Mouse (Mus musculus) intestine, embryonic 16.5 days (tissue): ENCODE measurements around the gene Abat. TPM values are rescaled to one million over a fixed set of nuclear protein-coding genes. Genes with fewer than 3 reads are reported as not detected.

ENCODE experiments used
- ATAC-seq: fragments of 200-750 bp; cut with Nextera tagmentation; 2 replicates; pipeline ENCODE4 v1.8.0; 2017; ENCODE audit warnings: moderate TSS enrichment, moderate library complexity
- H3K27ac ChIP-seq: fragments of 300-500 bp; sonication (generic); 2 replicates; pipeline ENCODE4 v1.5.1; 2014; ENCODE audit warnings: mild to moderate bottlenecking, low read length
- H3K27me3 ChIP-seq: fragments of 300-500 bp; sonication (generic); replicated peaks from 2 replicates; pipeline ENCODE4 v1.6.1; 2014; ENCODE audit warnings: low read length, control low read depth, mixed read lengths; ENCODE audit not compliant: control insufficient read depth, insufficient read depth
- H3K36me3 ChIP-seq: fragments of 300-500 bp; sonication (generic); 2 replicates; pipeline ENCODE4 v1.6.1; 2014; ENCODE audit warnings: low read length, control low read depth; ENCODE audit not compliant: control insufficient read depth, insufficient read depth
- H3K4me1 ChIP-seq: fragments of 300-500 bp; sonication (generic); 2 replicates; pipeline ENCODE4 v1.6.1; 2014; ENCODE audit warnings: low read length, control low read depth, mixed read lengths; ENCODE audit not compliant: control insufficient read depth, insufficient read depth
- H3K4me2 ChIP-seq: fragments of 300-500 bp; sonication (generic); 2 replicates; pipeline ENCODE4 v1.6.1; 2014; ENCODE audit warnings: low read depth, low read length, control low read depth
- H3K4me3 ChIP-seq: fragments of 300-500 bp; sonication (generic); 2 replicates; pipeline ENCODE4 v1.5.1; 2014; ENCODE audit warnings: mild to moderate bottlenecking, low read length
- H3K9ac ChIP-seq: fragments of 300-500 bp; sonication (generic); 2 replicates; pipeline ENCODE4 v1.6.1; 2014; ENCODE audit warnings: low read depth, low read length
- H3K9me3 ChIP-seq: fragments of 300-500 bp; sonication (generic); 2 replicates; pipeline ENCODE4 v1.6.1; 2016; ENCODE audit warnings: low read length, control low read depth; ENCODE audit not compliant: control insufficient read depth
- WGBS: fragments of 180-500 bp; shearing (Covaris S2); extraction: QIAGEN DNeasy Blood & Tissue Kit; methylation state at CpG from one replicate; pipeline ENCODE4 v1.1.7; 2014; 5-methylcytosine and 5-hydroxymethylcytosine counted together
- polyA plus RNA-seq: library from polyadenylated mRNA; unstranded; fragments of >200 nt; fragmentation: Nextera tagmentation; extraction: Ambion mirVana; gene quantifications from 2 replicates; pipeline ENCODE4 v1.2.1, GENCODE M21; 2015

Gene Abat
- polyA plus RNA-seq, 1 experiment from 2014 or later, result 80.0 TPM

GRCm38 (mm10) chr16:8576111-8576510 lies 62.9 kb downstream of the Abat start:
- no peak overlapping the region for H3K4me3 ChIP-seq
- 78% methylated on average over 3 of the region's 3 CpGs for WGBS
- no peak for ATAC-seq
- peaks cover 8% of the 10 kb centered on the region; the same call in 1 of the 2 replicates for H3K4me1 ChIP-seq
- no peak overlapping the region for H3K9ac ChIP-seq
- peaks cover 4% of the 10 kb centered on the region; the same call in 1 of the 2 replicates for H3K36me3 ChIP-seq
- no peak overlapping the region for H3K27ac ChIP-seq
- no peak overlapping the region for H3K4me2 ChIP-seq
- H3K27me3 ChIP-seq, result no peaks in the 10 kb centered on the region
- H3K9me3 ChIP-seq, result no peaks in the 10 kb centered on the region

GRCm38 (mm10) chr16:8576901-8577300 lies 63.7 kb downstream of the Abat start:
- Histone ChIP-seq H3K9me3 (no peaks in the 10 kb centered on the region), H3K9ac (no peak overlapping the region), H3K4me3 (no peak overlapping the region), H3K27ac (no peak overlapping the region), H3K36me3 (peaks cover 8% of the 10 kb centered on the region), H3K4me2 (no peak overlapping the region), H3K27me3 (no peaks in the 10 kb centered on the region), H3K4me1 (peaks cover 8% of the 10 kb centered on the region; the same call in 1 of the 2 replicates)
- 71% methylated on average over 3 of the region's 3 CpGs for WGBS
- no peak for ATAC-seq

GRCm38 (mm10) chr16:8578326-8578725 lies 65.1 kb downstream of the Abat start:
- Histone ChIP-seq H3K27me3 (no peaks in the 10 kb centered on the region), H3K4me2 (no peak overlapping the region), H3K9ac (no peak overlapping the region), H3K27ac (no peak overlapping the region), H3K36me3 (peaks cover 15% of the 10 kb centered on the region), H3K9me3 (no peaks in the 10 kb centered on the region), H3K4me3 (no peak overlapping the region), H3K4me1 (0 out of 2 replicates have a peak, but pooled peaks cover 3% of the 10 kb centered on the region)
- WGBS, result 81% methylated on average over 4 of the region's 4 CpGs
- no peak for ATAC-seq

DNA sequence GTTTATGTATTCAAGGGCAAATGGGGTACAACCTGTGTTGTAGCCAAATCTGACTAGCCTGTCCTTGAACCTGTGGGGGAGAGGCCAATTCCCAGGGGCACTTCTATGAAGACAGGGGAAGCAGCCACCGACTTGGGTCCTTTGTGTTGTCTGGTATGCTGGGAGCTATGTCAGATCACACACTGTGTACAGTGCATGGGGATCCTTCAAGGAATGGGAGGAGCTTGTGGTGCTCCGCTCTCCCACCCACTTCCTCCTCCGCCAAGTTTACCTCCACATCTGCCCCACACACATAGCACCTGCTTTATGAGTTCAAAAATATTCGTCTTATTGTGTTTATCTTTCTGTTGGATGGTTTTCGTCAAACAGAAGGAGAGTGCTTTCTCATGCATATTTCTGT lies 66.3 kb downstream of the Abat start:
- Histone ChIP-seq H3K9me3 (no peaks in the 10 kb centered on the region), H3K4me2 (no peak overlapping the region), H3K9ac (no peak overlapping the region), H3K27me3 (no peaks in the 10 kb centered on the region), H3K36me3 (peaks cover 15% of the 10 kb centered on the region), H3K27ac (no peak overlapping the region), H3K4me1 (0 out of 2 replicates have a peak, but pooled peaks cover 3% of the 10 kb centered on the region), H3K4me3 (no peak overlapping the region)
- ATAC-seq, result 0 out of 2 replicates have a peak, but pooled peaks have one; percentile 61
- 52% methylated on average over 5 of the region's 5 CpGs for WGBS

GRCm38 (mm10) chr16:8581661-8582239 lies 68.5 kb downstream of the Abat start:
- 0 out of 2 replicates have a peak, but pooled peaks cover 3% of the 10 kb centered on the region for H3K4me1 ChIP-seq
- H3K9ac ChIP-seq, result no peak overlapping the region
- H3K27me3 ChIP-seq, result no peaks in the 10 kb centered on the region
- H3K36me3 ChIP-seq, result peaks cover 19% of the 10 kb centered on the region
- H3K4me3 ChIP-seq, result no peak overlapping the region
- ATAC-seq, result no peak
- no peak overlapping the region for H3K27ac ChIP-seq
- H3K4me2 ChIP-seq, result no peak overlapping the region
- WGBS, result 88% methylated on average over 6 of the region's 6 CpGs
- H3K9me3 ChIP-seq, result no peaks in the 10 kb centered on the region

DNA sequence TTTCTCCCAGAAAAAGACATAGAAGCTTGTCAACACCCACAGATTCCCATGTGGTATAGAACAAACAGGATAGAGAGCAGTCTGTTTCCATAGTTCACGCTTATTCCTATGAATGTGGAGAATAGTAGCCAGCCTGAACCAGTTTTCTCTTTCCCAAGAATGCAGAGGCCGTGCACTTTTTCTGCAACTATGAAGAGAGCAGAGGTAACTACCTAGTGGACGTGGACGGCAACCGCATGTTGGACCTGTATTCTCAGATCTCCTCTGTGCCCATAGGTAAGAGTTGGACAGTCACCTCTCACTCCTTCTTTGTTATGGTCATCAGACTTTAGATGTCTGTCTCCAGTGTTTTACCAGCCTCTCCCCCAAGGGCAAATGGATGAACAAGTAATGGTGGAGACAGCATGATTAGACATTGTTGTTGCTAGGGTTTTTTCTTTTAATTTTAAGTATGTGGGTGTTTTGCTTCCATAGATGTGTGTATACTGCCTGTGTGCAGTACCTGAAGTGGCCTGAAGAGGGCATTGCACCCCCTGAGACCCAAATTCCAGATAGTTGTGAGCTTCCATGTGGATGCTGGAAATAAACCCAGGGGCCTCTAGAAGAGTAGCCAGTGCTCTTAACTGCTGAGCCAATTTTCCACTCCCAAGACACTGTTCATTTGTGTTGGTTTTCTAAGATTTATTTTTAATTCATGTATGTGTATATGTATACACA lies 69.5 kb downstream of the Abat start:
- H3K9me3 ChIP-seq, result no peaks in the 10 kb centered on the region
- no peak overlapping the region for H3K4me3 ChIP-seq
- H3K9ac ChIP-seq, result no peak overlapping the region
- no peak for ATAC-seq
- H3K4me1 ChIP-seq, result 0 out of 2 replicates have a peak, but pooled peaks cover 3% of the 10 kb centered on the region
- no peak overlapping the region for H3K4me2 ChIP-seq
- H3K27ac ChIP-seq, result no peak overlapping the region
- H3K27me3 ChIP-seq, result no peaks in the 10 kb centered on the region
- H3K36me3 ChIP-seq, result peaks cover 19% of the 10 kb centered on the region
- 99% methylated on average over 5 of the region's 5 CpGs for WGBS

DNA sequence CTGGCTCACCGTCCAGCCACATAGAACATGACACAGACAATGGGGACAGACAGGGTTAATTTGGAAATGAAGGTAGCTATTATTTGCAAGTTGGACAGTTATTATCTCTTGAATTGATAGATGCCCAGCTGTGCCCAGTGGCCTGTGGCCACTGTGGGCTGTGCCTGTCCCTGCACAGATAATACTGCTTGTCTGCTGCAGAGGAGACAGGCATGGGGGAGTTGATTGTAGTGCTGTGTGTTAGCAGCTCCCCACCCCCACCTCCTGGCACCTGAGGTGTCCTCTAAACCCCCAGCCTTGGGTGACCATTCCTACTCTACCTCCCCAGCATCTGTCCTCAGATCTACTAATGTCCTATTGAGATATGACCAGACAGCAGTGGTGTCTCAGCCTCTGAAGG lies 71.0 kb downstream of the Abat start:
- no peak overlapping the region for H3K4me2 ChIP-seq
- peaks cover 25% of the 10 kb centered on the region for H3K36me3 ChIP-seq
- H3K27ac ChIP-seq, result no peak overlapping the region
- H3K9ac ChIP-seq, result no peak overlapping the region
- no peaks in the 10 kb centered on the region for H3K9me3 ChIP-seq
- no peak for ATAC-seq
- no peaks in the 10 kb centered on the region for H3K27me3 ChIP-seq
- H3K4me3 ChIP-seq, result no peak overlapping the region
- 74% methylated on average over 1 of the region's 1 CpGs for WGBS
- H3K4me1 ChIP-seq, result 0 out of 2 replicates have a peak, but pooled peaks cover 2% of the 10 kb centered on the region

GRCm38 (mm10) chr16:8585056-8585455 lies 71.8 kb downstream of the Abat start:
- H3K27me3 ChIP-seq, result no peaks in the 10 kb centered on the region
- WGBS, result 71% methylated on average over 5 of the region's 5 CpGs
- H3K9ac ChIP-seq, result no peak overlapping the region
- H3K27ac ChIP-seq, result no peak overlapping the region
- H3K4me3 ChIP-seq, result no peak overlapping the region
- no peak for ATAC-seq
- no peaks in the 10 kb centered on the region for H3K4me1 ChIP-seq
- H3K36me3 ChIP-seq, result peaks cover 31% of the 10 kb centered on the region
- H3K4me2 ChIP-seq, result no peak overlapping the region
- H3K9me3 ChIP-seq, result no peaks in the 10 kb centered on the region

- 60% methylated on average over 4 of the region's 4 CpGs for WGBS
Observed at GRCm38 (mm10) chr16:8595411-8595810, 82.2 kb downstream of the Abat start.

More at GRCm38 (mm10) chr16:8595411-8595810, 82.2 kb downstream of the Abat start:
- H3K9ac ChIP-seq, result no peak overlapping the region
- H3K27ac ChIP-seq, result no peak overlapping the region
- H3K9me3 ChIP-seq, result no peaks in the 10 kb centered on the region
- no peak for ATAC-seq
- peaks cover 4% of the 10 kb centered on the region; the same call in 1 of the 2 replicates for H3K36me3 ChIP-seq
- no peak overlapping the region for H3K4me3 ChIP-seq
- no peak overlapping the region for H3K4me2 ChIP-seq
- H3K27me3 ChIP-seq, result no peaks in the 10 kb centered on the region
- 0 out of 2 replicates have a peak, but pooled peaks cover 2% of the 10 kb centered on the region for H3K4me1 ChIP-seq
